Mouse (Mus musculus) E14TG2a.4 (cell line): ENCODE data around the gene Pip4k2a.

Experiments used
- H3K27me3 ChIP-seq: 2 replicates; pipeline ENCODE4 v1.6.1; 2014; ENCODE audit warnings: low read length, control low read depth; ENCODE audit not compliant: insufficient read depth
- H3K36me3 ChIP-seq: 2 replicates; pipeline ENCODE4 v1.6.1; 2014; ENCODE audit warnings: low read length, control low read depth; ENCODE audit not compliant: insufficient read depth
- H3K4me1 ChIP-seq: replicated peaks from 2 replicates; pipeline ENCODE4 v1.6.1; 2014; ENCODE audit warnings: low read depth, low read length, control low read depth
- H3K4me3 ChIP-seq: replicated peaks from 2 replicates; pipeline ENCODE4 v1.5.1; 2014; ENCODE audit warnings: mild to moderate bottlenecking, low read length
- H3K9me3 ChIP-seq: 2 replicates; pipeline ENCODE4 v1.6.1; 2014; ENCODE audit warnings: low read length, control low read depth
- CTCF ChIP-seq: conservative IDR thresholded peaks from 2 replicates; pipeline ENCODE4 v1.5.1; 2014; ENCODE audit warnings: low read length
- NANOG ChIP-seq: IDR thresholded peaks from 2 replicates; pipeline ENCODE4 v1.6.1; 2014; ENCODE audit warnings: borderline replicate concordance, low read length, mixed read lengths
- POU5F1 ChIP-seq: IDR thresholded peaks from 2 replicates; pipeline ENCODE4 v1.6.1; 2014; ENCODE audit warnings: low read length, borderline replicate concordance

Pip4k2a gene

GRCm38 (mm10) chr2:18799265-18799965, 198.5 kb downstream of the Pip4k2a start:
- TF ChIP-seq NANOG (no peak), POU5F1 (no peak)
- Histone ChIP-seq H3K4me3 (peak overlapping the region; percentile 70), H3K27me3 (peaks cover 75% of the 10 kb centered on the region), H3K4me1 (peaks cover 27% of the 10 kb centered on the region), H3K36me3 (no peaks in the 10 kb centered on the region), H3K9me3 (no peaks in the 10 kb centered on the region)

DNA sequence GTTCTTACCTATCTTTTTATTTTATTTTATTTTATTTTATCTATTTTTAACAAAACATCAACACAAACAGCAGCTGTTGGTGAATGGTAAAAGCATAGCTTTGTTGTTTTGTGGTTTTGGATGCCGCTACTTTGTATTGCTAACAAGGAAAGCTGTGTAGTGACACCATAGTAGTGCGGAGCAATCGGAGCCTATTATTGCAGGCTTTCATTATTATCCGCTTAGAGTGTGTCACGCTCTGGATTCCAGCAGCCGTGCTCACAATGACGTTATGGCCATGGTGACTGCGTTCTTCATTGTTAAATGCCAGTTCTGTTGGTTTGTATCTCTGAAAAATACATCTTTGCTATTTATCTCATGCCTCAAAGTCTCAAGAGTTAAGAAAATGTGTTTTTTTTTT, 200.2 kb downstream of the Pip4k2a start:
- H3K36me3 ChIP-seq = no peaks in the 10 kb centered on the region
- no peak for TF ChIP-seq CTCF
- TF ChIP-seq NANOG = no peak
- TF ChIP-seq POU5F1 = no peak
- H3K9me3 ChIP-seq = no peaks in the 10 kb centered on the region
- peaks cover 27% of the 10 kb centered on the region for H3K4me1 ChIP-seq
- no peak overlapping the region for H3K4me3 ChIP-seq
- H3K27me3 ChIP-seq = peaks cover 65% of the 10 kb centered on the region

DNA sequence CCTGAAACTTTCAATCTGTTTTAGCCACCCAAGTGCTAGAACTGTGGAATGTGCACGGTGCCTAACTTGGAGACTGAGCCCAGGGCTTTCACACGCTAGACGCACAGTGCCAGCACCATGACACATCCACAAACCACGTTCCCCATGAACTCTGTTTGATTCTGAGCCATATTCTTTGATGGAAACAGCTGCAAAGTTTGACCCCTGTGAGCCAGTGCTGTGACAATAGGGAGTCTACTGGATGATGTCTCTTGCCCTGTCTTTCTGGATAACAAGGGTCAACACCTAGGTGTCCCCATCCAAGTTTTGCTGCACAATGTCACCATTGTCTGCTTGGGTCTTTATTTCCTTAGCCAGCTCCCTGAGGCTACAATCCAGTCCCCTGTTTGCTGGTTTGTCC, 203.7 kb downstream of the Pip4k2a start:
- Histone ChIP-seq H3K4me3 (no peak overlapping the region), H3K36me3 (no peaks in the 10 kb centered on the region), H3K27me3 (peaks cover 33% of the 10 kb centered on the region), H3K4me1 (no peaks in the 10 kb centered on the region), H3K9me3 (no peaks in the 10 kb centered on the region)
- no peak for TF ChIP-seq NANOG
- TF ChIP-seq CTCF = no peak
- no peak for TF ChIP-seq POU5F1
